Mouse (Mus musculus): ENCODE measurements around the gene Kcnj6.
"Not testable (repeated sequence)": the region's sequence is repeated elsewhere in the genome, so short reads cannot be mapped to it uniquely, and the experiment has no call there.

The Kcnj6 gene

DNA sequence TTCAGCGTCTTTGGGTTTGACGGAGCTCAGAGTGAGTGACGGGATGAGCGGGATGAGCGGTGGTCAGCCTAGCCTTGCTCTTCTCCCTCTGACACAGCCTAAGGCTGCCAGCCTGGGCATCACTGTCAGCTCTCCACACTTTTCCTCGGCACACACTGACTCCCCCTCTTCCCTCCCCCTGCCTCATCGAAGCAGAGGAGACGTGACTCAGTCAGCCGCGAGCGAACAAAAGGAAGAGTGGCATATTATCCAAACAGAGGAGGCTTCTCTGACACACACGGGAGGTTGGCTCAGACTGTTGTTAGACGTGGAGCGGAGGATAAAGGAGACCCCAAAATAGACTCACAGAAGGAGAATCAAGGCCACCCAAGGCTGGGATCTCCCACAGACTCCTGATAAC, 147.1 kb downstream of the Kcnj6 start:
- DNase-seq (ENCODE audit: low spot score in 2 of 2): no peak

DNA sequence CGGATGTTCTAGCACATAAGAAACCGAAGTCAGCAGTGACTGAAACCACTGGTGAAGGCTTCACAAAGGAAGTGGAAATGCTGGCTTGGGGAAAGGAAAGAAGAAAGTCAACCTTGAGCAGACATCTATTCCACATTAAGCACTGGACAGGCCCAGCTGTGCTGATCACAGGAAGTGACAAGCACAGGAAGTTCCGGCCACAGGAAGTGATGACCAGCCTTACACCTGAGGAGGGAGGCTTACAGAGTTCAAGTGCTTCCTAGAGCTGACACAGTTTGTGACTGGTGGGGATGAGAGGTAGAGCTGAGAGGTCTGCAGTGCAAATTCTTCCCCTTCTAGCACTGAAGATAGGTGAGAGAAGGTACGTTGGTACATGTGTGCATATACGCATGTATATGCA, 151.5 kb downstream of the Kcnj6 start:
- no peak for DNase-seq (ENCODE audit: low spot score in 2 of 2)

DNA sequence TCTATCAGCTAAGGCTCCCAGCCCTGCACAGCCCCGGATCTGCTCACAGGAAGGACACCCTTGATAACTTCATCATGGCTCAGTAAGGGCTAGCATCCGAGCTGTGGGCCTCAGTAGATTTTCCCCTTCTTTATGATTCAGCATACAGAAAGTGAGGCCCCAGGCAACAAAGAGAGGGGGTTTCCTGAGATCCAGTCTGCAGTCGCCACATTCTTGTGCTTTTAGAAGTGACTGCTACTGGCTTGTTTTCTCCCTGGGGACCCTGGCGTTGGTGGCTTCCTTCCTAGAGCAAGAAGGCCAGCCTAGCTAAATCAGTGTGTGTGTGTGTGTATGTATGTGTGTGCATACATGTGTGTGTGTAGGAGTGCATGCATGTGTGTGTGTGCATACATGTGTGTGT, 152.7 kb downstream of the Kcnj6 start:
- DNase-seq (ENCODE audit: low spot score in 2 of 2): no peak

DNA sequence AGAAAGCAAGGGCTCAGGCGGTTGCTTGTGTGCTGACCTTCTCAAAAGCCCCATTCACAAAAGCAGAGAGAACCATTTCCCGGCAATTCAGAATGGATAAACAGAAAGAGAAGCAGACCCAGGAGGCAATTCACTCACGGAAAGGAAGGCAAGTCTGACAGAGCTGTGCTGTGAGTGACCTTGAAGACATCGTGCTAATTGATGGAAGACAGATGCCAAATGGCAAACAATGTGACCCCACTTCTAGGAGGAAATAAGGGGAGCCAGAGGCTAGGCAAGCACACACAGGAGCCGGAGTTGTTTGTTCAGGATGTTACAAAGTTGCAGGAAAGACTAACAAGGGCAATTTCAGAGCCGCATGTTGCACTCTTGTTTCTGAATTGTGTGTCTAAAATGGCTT, 158.1 kb downstream of the Kcnj6 start:
- no peak for DNase-seq (ENCODE audit: low spot score in 2 of 2)

DNA sequence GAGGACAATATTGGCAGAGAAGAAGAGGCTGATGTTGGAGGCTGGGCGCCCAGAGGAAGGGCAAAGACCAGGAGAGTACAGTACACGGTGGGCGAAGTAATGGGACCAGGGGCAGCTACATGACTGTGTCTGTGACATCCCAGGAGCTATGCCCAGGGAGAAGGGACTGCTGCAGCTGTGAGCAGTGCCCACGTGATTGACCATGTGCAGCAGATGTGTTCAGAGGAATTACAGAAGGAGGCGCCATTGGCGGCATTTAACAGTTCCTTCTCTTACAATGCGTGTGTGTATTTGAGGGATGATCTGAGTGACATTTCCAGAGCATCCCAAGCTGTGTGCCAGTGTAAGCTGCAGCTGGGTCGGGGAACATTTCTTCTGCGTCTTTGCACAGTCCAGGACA, 159.6 kb downstream of the Kcnj6 start:
- no peak for DNase-seq (ENCODE audit: low spot score in 2 of 2)

DNA sequence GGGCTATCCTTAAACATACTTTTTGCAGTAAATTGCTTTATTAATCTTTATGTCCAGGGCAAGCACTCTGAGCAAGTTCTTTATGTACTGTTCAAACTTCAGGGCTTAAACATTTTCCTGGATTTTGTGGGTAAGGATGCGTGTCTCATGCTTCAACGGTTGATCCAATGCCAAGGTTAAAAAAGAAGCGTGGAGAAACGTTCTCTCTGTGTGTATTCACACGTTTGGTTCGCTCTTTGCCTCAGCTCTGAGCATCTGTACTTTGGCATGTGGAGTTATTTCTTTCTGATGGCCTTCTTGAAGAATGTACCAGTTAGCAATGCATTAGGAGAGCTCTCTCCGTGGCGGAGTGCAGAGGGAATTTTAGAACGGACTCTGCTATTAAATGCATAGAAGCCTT, 163.0 kb downstream of the Kcnj6 start:
- DNase-seq (ENCODE audit: low spot score in 2 of 2): no peak

DNA sequence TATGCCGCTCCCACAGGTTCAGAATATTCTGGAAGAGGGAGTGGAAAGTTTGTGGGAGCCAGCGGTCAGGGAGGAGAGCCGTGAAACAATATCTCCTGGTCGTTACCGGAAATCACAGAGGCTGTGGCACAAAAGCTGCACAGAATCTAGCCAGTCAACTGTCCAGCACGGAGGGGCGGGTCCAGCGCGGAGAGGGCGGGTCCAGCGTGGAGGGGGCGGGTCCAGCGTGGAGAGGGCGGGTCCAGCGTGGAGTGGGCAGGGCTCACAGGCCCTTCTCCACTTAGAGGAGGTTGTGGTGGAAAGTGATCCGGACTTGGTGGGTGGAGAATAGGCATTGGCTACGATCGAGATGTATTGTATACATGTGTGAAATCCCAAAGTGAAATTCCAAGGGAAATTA, 169.3 kb downstream of the Kcnj6 start:
- DNase-seq (ENCODE audit: low spot score in 2 of 2): no peak

DNA sequence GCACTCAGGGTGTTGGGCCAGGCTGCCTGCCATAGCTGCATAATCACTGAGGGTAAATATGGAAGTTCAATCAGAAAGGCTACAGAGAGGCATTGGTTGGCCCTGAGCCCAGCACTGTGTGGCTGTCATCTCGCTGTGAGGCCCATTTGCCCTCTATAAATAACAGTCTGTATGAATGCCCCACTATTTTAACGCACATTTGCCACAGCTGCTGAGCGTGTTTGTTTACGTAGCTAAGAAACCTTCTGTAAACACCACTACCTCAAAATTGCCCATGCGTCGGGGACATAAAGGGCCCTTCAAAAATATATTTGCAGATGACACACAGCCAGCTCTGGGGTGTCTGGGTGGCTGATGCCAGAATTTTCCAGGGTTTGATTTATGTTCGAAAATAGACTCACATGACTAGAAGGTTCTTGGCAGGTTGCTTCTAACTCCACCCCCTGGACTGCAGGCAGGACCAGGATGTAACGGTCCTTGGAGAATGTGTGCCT, 170.4 kb downstream of the Kcnj6 start:
- DNase-seq (ENCODE audit: low spot score in 2 of 2): peak in 1 of 2 experiments; percentile 60

DNA sequence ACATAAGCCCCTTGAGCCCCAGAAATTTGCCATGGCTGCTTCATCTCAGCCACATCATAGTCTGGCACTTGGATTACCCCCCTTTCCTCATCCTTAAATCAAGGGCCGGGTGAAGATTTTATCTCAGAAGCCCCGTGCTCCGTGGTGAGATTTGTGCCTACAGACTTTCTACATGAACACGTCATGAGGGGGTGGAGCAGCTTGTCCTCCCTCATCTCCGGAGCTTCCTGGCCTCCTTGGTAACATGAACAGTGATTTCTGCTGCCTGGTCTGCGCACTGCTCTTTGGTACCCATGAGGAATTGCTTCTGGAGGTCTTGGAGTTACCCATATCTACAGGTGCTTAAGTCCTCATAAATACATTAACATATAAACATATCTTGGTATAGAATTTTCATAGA, 172.2 kb downstream of the Kcnj6 start:
- no peak for DNase-seq (ENCODE audit: low spot score in 2 of 2)

DNA sequence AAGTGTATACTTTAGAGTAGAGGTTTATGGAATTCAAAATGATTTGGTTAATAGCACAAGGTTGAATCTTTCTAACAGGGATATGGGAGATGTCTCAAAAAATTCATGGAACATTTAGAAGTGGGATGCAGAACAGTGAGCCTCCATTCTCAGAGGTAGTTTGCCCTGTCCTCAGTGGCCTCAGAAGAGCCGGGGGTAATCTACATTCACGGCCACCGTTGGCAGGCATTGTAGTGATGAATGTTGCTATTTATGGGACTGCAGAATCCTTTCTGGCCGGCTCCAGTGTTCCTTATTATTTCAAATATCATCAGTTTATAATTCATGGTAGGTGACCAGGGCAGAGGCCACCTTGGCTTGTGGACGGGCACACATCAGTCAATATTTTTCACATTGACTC, 174.9 kb downstream of the Kcnj6 start:
- DNase-seq (ENCODE audit: low spot score in 2 of 2): no peak

DNA sequence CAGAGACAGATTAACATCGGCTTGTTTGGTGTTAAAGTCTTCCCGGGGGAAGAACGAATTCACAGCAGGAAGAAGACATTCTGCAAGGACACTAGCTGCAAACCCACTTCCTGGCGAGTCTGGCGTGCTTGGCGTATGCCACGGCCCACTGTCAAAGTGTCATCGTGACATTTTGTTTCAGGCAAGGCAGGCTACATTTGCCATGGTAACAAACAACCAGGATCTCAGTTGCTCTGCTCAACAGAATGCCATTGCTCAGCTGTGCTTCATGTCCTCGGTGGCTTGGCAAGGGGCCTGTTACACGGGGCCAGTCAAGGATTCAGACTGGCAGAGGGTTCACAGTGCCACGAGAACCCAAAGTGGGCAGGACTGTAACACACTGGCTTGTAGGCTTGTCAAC, 175.9 kb downstream of the Kcnj6 start:
- peak in 1 of 2 experiments; percentile 9 for DNase-seq (ENCODE audit: low spot score in 2 of 2)

DNA sequence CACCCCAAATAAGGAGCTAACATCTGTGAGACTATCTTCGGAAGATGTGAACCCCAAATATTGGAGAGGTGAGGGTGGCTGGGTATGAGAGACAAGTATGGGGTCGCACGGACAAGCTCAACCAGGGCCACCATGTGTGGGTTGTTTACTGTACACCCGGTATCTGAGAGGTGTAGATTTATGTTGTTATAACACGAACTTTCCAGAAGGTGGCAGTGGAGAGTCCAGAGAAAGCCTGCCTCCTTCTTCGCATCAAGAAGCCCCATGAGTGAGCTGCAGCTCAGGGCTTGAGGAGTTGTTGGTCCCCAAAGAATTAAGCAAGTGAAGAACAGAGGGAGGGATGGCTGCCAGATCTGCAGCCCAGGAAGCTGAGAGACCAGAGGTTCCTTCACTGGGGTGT, 181.1 kb downstream of the Kcnj6 start:
- DNase-seq (ENCODE audit: low spot score in 2 of 2): peak in 1 of 2 experiments; percentile 46

DNA sequence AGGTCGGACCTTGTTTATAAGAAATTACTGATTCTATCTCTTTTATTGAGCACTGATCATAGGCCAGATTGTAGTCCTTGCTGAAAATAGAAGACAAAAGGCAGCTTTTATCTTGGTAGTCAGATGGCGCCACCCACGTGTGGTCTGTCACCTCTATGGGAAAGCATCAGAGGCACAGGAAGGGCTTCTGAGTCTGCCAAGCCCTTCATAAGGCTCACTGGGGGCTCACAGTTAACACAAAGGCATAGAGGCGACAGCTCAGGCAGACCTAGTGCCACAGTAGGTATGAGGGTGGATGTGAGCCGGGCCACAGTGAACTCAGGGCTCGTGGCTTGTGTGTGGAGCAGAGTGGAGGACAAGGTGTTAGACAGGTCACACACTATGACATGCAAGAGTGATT, 181.6 kb downstream of the Kcnj6 start:
- DNase-seq (ENCODE audit: low spot score in 2 of 2): no peak

DNA sequence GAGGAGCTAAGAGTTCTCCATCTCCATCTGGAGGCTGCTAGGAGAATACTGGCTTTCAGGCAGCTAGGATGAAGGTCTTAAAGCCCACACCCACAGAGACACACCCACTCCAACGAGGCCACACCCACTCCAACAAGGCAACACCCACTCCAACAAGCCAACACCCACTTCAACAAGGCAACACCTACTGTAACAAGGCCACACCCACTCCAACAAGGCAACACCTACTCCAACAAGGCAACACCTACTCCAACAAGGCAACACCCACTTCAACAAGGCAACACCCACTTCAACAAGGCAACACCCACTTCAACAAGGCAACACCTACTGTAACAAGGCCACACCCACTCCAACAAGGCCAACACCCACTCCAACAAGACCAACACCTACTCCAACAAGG, 188.2 kb downstream of the Kcnj6 start:
- not testable (repeated sequence) for DNase-seq (ENCODE audit: low spot score in 2 of 2)

DNA sequence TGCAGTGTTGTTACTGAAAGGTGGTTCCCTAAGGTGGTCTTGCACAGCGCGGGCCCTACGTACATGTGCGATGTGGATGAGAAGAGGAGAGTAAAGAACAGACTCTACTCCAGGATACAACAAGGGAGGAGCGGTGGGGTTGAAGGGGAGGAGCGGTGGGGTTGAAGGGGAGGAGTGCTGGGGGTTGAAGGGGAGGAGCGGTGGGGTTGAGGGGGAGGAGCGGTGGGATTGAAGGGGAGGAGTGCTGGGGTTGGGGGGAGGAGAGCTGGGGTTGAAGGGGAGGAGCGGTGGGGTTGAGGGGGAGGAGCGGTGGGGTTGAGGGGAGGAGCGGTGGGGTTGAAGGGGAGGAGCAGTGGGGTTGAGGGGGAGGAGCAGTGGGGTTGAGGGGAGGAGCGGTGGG, 199.3 kb downstream of the Kcnj6 start:
- DNase-seq (ENCODE audit: low spot score in 2 of 2): no peak

DNA sequence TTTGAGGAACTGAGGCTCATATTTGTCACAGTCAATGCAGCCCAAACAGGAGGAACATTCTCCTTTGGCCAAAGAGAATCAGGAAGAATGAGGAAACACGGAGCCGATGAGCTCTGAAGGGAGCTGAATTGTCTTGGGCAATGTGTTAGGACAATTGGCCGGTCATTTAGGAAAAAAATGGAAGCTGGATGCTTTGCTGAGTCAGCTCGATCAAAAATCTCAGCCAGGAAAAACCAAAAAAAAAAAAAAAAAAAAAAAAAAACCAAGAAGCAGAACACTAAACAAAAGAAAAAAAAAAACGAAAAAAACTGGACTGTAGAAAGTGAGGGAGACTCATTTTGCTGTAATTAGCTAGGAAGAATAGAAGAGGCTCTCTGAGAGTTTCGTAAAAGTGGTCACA, 200.1 kb downstream of the Kcnj6 start:
- DNase-seq (ENCODE audit: low spot score in 2 of 2): no peak

DNA sequence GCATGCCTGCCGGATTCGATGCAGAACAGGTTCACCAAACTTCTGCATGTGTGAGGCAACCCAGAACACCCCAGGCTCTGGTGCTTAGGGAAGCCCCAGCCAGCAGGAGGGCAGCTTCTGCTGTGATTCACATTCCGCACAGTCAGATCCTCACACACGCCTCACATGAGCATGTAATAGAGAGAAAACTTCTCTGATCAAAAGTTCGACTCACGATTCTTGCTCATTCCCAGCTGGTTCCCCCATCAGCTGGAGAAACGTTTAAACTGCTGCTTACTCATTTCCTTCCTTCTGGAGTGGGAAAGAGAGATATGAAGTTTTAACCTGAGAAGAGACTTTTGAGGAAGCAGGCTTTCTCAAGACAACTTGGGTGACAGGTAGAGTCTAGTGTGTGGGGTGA, 204.5 kb downstream of the Kcnj6 start:
- DNase-seq (ENCODE audit: low spot score in 2 of 2): no peak

DNA sequence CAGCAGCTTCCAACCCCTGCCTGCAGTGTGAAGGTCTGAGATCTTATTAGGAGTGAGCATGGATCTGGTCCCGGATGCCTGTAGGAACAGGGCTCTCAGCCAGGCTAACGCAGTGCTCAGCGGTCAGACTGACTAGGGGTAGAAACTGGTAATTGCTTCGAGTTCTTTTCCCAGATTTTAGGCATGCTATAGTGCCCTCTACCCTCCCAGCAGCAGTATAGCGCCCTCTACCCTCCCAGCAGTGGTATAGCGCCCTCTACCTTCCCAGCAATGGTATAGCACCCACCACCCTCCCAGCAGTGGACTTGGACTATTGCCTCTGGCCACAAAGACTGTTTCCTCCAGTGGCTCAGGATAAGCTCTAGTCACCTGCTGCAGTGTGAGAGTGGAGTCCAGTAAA, 207.5 kb downstream of the Kcnj6 start:
- DNase-seq (ENCODE audit: low spot score in 2 of 2): peak in 1 of 2 experiments; percentile 16

DNA sequence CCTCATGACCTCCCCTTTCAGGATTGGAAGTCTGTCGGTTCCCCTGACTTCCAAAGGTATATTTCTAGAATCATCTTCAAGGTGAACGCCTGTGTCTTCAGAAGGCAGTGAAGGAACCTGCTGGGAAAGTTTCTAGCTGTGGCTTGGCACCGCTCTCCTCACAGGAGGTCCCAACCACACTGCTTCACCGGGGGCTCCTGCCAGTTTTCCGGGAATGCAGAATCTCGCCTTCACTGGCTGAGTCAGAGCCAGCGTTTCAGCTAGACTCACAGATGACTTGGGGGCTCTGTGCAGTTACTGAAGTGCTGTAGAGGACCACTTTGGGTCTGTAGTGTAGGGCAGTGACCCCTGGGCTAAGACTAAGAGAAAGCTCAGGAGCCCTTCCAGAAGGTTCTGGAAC, 208.8 kb downstream of the Kcnj6 start:
- DNase-seq (ENCODE audit: low spot score in 2 of 2): no peak

DNA sequence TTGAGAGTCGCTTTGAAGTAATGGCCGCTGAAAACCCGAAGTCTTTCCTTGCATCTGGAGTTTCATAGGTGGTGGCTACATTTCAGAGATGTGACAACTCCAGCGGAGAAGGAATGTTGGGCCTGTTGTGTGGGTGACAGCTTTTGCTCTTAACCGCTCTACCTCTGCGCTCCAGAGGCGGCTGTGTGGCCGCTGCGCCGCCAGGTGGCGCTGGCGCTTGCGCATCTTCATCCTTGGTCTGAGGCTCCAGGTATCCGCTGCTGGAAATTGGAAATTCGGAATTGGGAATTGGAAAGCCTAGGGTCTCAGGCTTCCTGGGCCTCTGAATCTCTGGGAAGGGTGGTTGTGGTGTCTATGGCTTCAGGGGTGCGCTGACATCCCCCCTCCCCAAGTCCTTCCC, 209.3 kb downstream of the Kcnj6 start:
- DNase-seq (ENCODE audit: low spot score in 2 of 2): peak; percentile 61 to 84

DNA sequence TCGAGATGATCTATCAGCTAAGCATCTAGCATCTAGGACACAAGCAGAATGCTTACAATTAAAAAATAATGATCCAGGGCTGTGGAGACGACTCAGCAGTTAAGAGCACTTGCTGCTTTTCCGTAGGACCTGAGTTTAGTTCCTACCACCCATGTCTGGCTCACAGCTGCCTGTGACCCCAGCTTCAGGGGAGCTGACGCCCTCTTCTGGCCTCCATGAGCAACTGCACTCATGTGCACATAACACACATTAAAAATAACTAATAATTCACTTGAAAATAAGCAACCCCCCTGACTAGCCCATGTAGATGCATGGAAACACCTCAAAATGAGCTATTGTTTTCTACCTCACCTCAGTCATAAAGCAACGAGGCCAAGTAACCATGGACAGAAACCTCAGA, 211.6 kb downstream of the Kcnj6 start:
- DNase-seq (ENCODE audit: low spot score in 2 of 2): no peak

DNA sequence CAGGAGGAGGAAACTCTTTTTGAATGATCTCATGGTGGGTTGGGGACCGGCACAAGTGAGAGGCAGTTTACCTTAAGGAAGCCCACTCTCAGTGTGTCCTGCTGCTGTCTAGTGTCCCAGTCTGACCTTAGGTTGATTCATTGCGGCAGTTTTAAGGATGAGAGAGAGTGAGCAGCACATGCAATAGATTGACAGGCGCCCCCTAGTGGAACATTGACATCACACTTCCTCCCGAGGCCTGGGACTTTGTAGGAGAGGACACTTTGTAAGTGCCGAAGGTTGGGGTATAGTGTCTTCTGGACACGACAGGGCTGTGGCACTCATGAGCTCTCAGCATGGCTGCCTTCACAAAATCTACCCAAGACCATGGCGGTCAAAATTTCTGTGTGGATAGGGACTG, 213.8 kb downstream of the Kcnj6 start:
- DNase-seq (ENCODE audit: low spot score in 2 of 2): peak in 1 of 2 experiments; percentile 26

DNA sequence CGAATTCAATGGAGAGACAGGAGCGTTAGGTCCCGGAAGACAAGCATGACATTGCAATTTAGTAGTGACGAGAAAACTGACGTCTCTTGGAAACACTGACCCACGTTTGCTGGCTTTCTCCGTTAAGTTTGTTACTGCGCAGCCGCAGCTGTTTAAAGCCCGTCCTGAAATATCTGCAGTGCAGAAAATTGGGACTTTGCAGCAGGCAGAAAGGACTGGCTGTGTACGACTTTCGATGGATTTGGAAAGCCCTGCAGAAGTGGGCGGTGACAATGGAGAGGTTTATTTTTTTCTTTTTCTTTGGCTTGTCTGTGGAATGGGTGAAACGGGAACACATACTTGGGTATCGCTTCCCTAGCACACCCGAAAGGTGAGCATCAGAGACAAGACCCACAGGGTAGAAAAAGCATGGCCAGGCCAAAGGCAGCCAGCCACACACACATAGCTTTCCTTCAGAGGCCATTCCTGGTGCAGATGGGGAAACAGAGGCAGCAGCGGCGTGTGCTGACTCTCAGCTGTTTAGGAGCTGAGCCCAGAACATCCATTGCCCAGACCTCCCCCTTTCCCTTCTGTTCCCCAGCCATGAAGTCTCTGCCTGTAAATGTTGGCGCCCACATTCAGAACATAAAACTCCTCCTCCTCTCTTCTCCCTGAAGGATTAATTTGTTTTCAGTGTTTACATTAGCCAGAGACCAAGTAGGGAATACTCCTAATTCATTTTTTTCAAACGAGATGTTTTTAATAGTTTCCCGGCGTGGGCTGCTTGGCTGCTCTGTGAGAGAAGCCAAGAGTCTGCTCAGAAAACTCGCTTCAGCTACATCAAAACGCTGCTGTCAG, 215.2 kb downstream of the Kcnj6 start:
- peak in 1 of 2 experiments; percentile 16 for DNase-seq (ENCODE audit: low spot score in 2 of 2)

DNA sequence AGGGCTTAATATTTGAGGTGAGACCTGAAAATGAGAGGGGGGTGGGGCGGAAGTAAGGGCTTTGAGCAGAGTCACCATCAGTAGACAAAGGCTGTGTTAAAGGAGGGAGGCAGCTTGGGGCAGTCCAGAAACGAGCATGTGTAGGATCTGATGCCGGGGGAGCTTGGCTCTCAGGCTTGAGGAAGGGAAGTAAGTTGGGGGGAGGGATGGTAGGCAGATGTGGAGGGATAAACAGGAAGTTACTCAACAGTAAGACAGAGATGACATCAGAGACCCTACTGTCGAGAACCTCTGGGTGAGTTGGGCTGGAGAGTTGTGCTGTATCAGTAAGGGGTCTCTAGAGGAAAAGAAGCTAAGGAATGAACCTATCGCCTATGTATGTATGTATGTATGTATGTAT, 223.6 kb downstream of the Kcnj6 start:
- no peak for DNase-seq (ENCODE audit: low spot score in 2 of 2)
